Mouse (Mus musculus) forebrain, embryonic 14.5 days (tissue): ENCODE measurements around the gene Mex3a. TPM values are rescaled to one million over a fixed set of nuclear protein-coding genes. Genes with fewer than 3 reads are reported as not detected.

ENCODE experiments used
- ATAC-seq: fragments of 200-750 bp; cut with Nextera tagmentation; 2 replicates; pipeline ENCODE4 v1.8.0; 2017; ENCODE audit warnings: mild to moderate bottlenecking, moderate library complexity
- DNase-seq: peaks from one replicate; pipeline ENCODE4 v3.0.0-alpha.2; 2015; ENCODE audit warnings: low spot score
- H3K27ac ChIP-seq: fragments of 300-500 bp; sonication (generic); 2 replicates; pipeline ENCODE4 v1.5.1; 2014; ENCODE audit warnings: low read depth, mild to moderate bottlenecking, control low read depth, low read length, moderate library complexity
- H3K27me3 ChIP-seq: fragments of 300-500 bp; sonication (generic); replicated peaks from 2 replicates; pipeline ENCODE4 v1.6.1; 2014; ENCODE audit warnings: low read length, control low read depth, mixed read lengths; ENCODE audit not compliant: control insufficient read depth, insufficient read depth
- H3K36me3 ChIP-seq: fragments of 300-500 bp; sonication (generic); 2 replicates; pipeline ENCODE4 v1.6.1; 2014; ENCODE audit warnings: low read length, control low read depth; ENCODE audit not compliant: control insufficient read depth, insufficient read depth
- H3K4me1 ChIP-seq: fragments of 300-500 bp; sonication (generic); 2 replicates; pipeline ENCODE4 v1.6.1; 2014; ENCODE audit warnings: antibody characterized with exemption, low read length, control low read depth; ENCODE audit not compliant: control insufficient read depth, insufficient read depth
- H3K4me2 ChIP-seq: fragments of 300-500 bp; sonication (generic); 2 replicates; pipeline ENCODE4 v1.6.1; 2014; ENCODE audit warnings: mild to moderate bottlenecking, control low read depth, low read length
- H3K4me3 ChIP-seq: fragments of 300-500 bp; sonication (generic); 2 replicates; pipeline ENCODE4 v1.5.1; 2014; ENCODE audit warnings: low read depth, low read length, control low read depth
- H3K9ac ChIP-seq: fragments of 300-500 bp; sonication (generic); 2 replicates; pipeline ENCODE4 v1.6.1; 2014; ENCODE audit warnings: mild to moderate bottlenecking, low read length, control low read depth, moderate library complexity
- H3K9me3 ChIP-seq: fragments of 300-500 bp; sonication (generic); replicated peaks from 2 replicates; pipeline ENCODE4 v1.6.1; 2016; ENCODE audit warnings: low read length, control low read depth, mixed read lengths; ENCODE audit not compliant: control insufficient read depth
- WGBS: fragments of 180-500 bp; shearing (Covaris S2); extraction: QIAGEN DNeasy Blood & Tissue Kit; methylation state at CpG from one replicate; pipeline ENCODE4 v1.1.7; 2014; 5-methylcytosine and 5-hydroxymethylcytosine counted together
- polyA plus RNA-seq: library from polyadenylated mRNA; unstranded; fragments of >200 nt; fragmentation: Nextera tagmentation; extraction: Ambion mirVana; gene quantifications from 2 replicates; pipeline ENCODE4 v1.2.1, GENCODE M21; 2014

Mex3a gene
- polyA plus RNA-seq, 1 experiment from 2014 or later: 48.8 TPM

GRCm38 (mm10) chr3:88494836-88495628, 37.2 kb upstream of the Mex3a start:
- H3K4me2 ChIP-seq: no peak overlapping the region
- DNase-seq (no peak), ATAC-seq (no peak)
- no peak overlapping the region for H3K9ac ChIP-seq
- H3K27ac ChIP-seq: no peak overlapping the region
- H3K36me3 ChIP-seq: no peaks in the 10 kb centered on the region
- no peak overlapping the region for H3K4me3 ChIP-seq
- no peaks in the 10 kb centered on the region for H3K27me3 ChIP-seq
- H3K4me1 ChIP-seq: peaks cover 11% of the 10 kb centered on the region
- H3K9me3 ChIP-seq: no peaks in the 10 kb centered on the region
- 65% methylated on average over 9 of the region's 9 CpGs for WGBS

GRCm38 (mm10) chr3:88495741-88496415, 36.3 kb upstream of the Mex3a start:
- DNase-seq (no peak), ATAC-seq (no peak)
- no peak overlapping the region for H3K9ac ChIP-seq
- H3K9me3 ChIP-seq: no peaks in the 10 kb centered on the region
- no peaks in the 10 kb centered on the region for H3K36me3 ChIP-seq
- 84% methylated on average over 10 of the region's 10 CpGs for WGBS
- no peaks in the 10 kb centered on the region for H3K27me3 ChIP-seq
- H3K4me1 ChIP-seq: peaks cover 11% of the 10 kb centered on the region
- H3K4me2 ChIP-seq: no peak overlapping the region
- no peak overlapping the region for H3K27ac ChIP-seq
- H3K4me3 ChIP-seq: no peak overlapping the region

GRCm38 (mm10) chr3:88499580-88499979, 32.6 kb upstream of the Mex3a start:
- H3K9me3 ChIP-seq: no peaks in the 10 kb centered on the region
- H3K27me3 ChIP-seq: no peaks in the 10 kb centered on the region
- DNase-seq: no peak
- no peak overlapping the region for H3K4me3 ChIP-seq
- H3K36me3 ChIP-seq: no peaks in the 10 kb centered on the region
- no peak overlapping the region for H3K4me2 ChIP-seq
- H3K27ac ChIP-seq: no peak overlapping the region
- H3K4me1 ChIP-seq: peaks cover 2% of the 10 kb centered on the region; the same call in 1 of the 2 replicates
- WGBS: 76% methylated on average over 4 of the region's 4 CpGs
- H3K9ac ChIP-seq: no peak overlapping the region
- no peak for ATAC-seq

GRCm38 (mm10) chr3:88500087-88500486, 32.1 kb upstream of the Mex3a start:
- H3K27me3 ChIP-seq: no peaks in the 10 kb centered on the region
- H3K4me2 ChIP-seq: no peak overlapping the region
- DNase-seq (no peak), ATAC-seq (no peak)
- no peak overlapping the region for H3K27ac ChIP-seq
- no peaks in the 10 kb centered on the region for H3K9me3 ChIP-seq
- no peak overlapping the region for H3K4me3 ChIP-seq
- H3K36me3 ChIP-seq: no peaks in the 10 kb centered on the region
- peaks cover 2% of the 10 kb centered on the region; the same call in 1 of the 2 replicates for H3K4me1 ChIP-seq
- WGBS: 83% methylated on average over 7 of the region's 7 CpGs
- no peak overlapping the region for H3K9ac ChIP-seq

- no peak overlapping the region for H3K4me2 ChIP-seq
- WGBS: 38% methylated on average over 4 of the region's 4 CpGs
- no peak overlapping the region for H3K27ac ChIP-seq
- H3K4me1 ChIP-seq: peaks cover 2% of the 10 kb centered on the region; the same call in 1 of the 2 replicates
- ATAC-seq (no peak), DNase-seq (no peak)
- no peak overlapping the region for H3K9ac ChIP-seq
- no peaks in the 10 kb centered on the region for H3K36me3 ChIP-seq
- no peaks in the 10 kb centered on the region for H3K27me3 ChIP-seq
- no peaks in the 10 kb centered on the region for H3K9me3 ChIP-seq
- H3K4me3 ChIP-seq: no peak overlapping the region
Observed at GRCm38 (mm10) chr3:88500655-88501365, 31.4 kb upstream of the Mex3a start.

- Histone ChIP-seq H3K36me3 (no peaks in the 10 kb centered on the region), H3K4me3 (no peak overlapping the region), H3K4me2 (peak overlapping the region; percentile 99; the same call in 1 of the 2 replicates), H3K4me1 (peaks cover 2% of the 10 kb centered on the region; the same call in 1 of the 2 replicates), H3K9me3 (no peaks in the 10 kb centered on the region), H3K27me3 (no peaks in the 10 kb centered on the region), H3K9ac (no peak overlapping the region), H3K27ac (no peak overlapping the region)
- ATAC-seq: no peak
- WGBS: 58% methylated on average over 6 of the region's 6 CpGs
- no peak for DNase-seq
Observed at GRCm38 (mm10) chr3:88501366-88502030, 30.7 kb upstream of the Mex3a start.

GRCm38 (mm10) chr3:88502031-88502571, 30.1 kb upstream of the Mex3a start:
- H3K4me3 ChIP-seq: peak overlapping the region; percentile 60
- H3K9me3 ChIP-seq: no peaks in the 10 kb centered on the region
- no peaks in the 10 kb centered on the region for H3K27me3 ChIP-seq
- H3K9ac ChIP-seq: peak overlapping the region; percentile 79
- no peak overlapping the region for H3K27ac ChIP-seq
- H3K36me3 ChIP-seq: no peaks in the 10 kb centered on the region
- peaks cover 2% of the 10 kb centered on the region; the same call in 1 of the 2 replicates for H3K4me1 ChIP-seq
- DNase-seq: no peak
- ATAC-seq: no peak
- WGBS: 19% methylated on average over 11 of the region's 11 CpGs
- peak overlapping the region; percentile 99 for H3K4me2 ChIP-seq
